Mouse (Mus musculus) lung, postnatal 36 days (tissue): Measurements from ENCODE around the gene Sult5a1.

Source experiments
- DNase-seq: peaks from one replicate; pipeline ENCODE4 v3.0.0; 2022; ENCODE audit warnings: mixed read lengths

Sult5a1 gene

GRCm38 (mm10) chr8:123100288-123100687, 57.8 kb downstream of the Sult5a1 start:
- no peak for DNase-seq

GRCm38 (mm10) chr8:123097786-123098584, 60.1 kb downstream of the Sult5a1 start:
- DNase-seq = peak; percentile 47

GRCm38 (mm10) chr8:123097216-123097615, 60.9 kb downstream of the Sult5a1 start:
- DNase-seq = no peak
